Mouse (Mus musculus) brain, embryonic 14.5 days (tissue): ENCODE data around the gene Vps37c.

Source experiments
- CTCF ChIP-seq: fragments of 200-500 bp; IDR thresholded peaks from 2 replicates; pipeline ENCODE4 v1.5.1; 2012; ENCODE audit warnings: inconsistent platforms, mild to moderate bottlenecking, moderate library complexity, borderline replicate concordance; ENCODE audit not compliant: insufficient read depth, insufficient read length; ENCODE audit errors: extremely low read depth
- POLR2A ChIP-seq: fragments of 200-500 bp; IDR thresholded peaks from 2 replicates; pipeline ENCODE4 v1.6.1; 2012; ENCODE audit warnings: mild to moderate bottlenecking, inconsistent platforms, borderline replicate concordance; ENCODE audit not compliant: poor library complexity, insufficient read depth, insufficient read length, severe bottlenecking; ENCODE audit errors: extremely low read depth

- no peak for TF ChIP-seq POLR2A
- no peak for TF ChIP-seq CTCF
Measured at GRCm38 (mm10) chr19:10723649-10724048, 35.1 kb downstream of the Vps37c start.
